Mouse (Mus musculus) hindbrain, embryonic 14.5 days (tissue): ENCODE results near the gene Cdr2l. TPM values are rescaled to one million over a fixed set of nuclear protein-coding genes. Genes with fewer than 3 reads are reported as not detected.

ENCODE experiments used
- ATAC-seq: fragments of 200-750 bp; cut with Nextera tagmentation; 2 replicates; pipeline ENCODE4 v1.8.0; 2017; ENCODE audit warnings: moderate number of reproducible peaks, mild to moderate bottlenecking, moderate TSS enrichment, moderate library complexity; ENCODE audit not compliant: low FRiP score
- DNase-seq: peaks from one replicate; pipeline ENCODE4 v3.0.0-alpha.2; 2015; ENCODE audit warnings: low spot score
- H3K27ac ChIP-seq: fragments of 300-500 bp; sonication (generic); 2 replicates; pipeline ENCODE4 v1.5.1; 2014; ENCODE audit warnings: mild to moderate bottlenecking, moderate library complexity
- H3K27me3 ChIP-seq: fragments of 300-500 bp; sonication (generic); 2 replicates; pipeline ENCODE4 v1.6.1; 2014; ENCODE audit warnings: mild to moderate bottlenecking, low read length, mixed read lengths; ENCODE audit not compliant: control insufficient read depth, insufficient read depth
- H3K36me3 ChIP-seq: fragments of 300-500 bp; sonication (generic); replicated peaks from 2 replicates; pipeline ENCODE4 v1.6.1; 2014; ENCODE audit not compliant: control insufficient read depth, insufficient read depth
- H3K4me1 ChIP-seq: fragments of 300-500 bp; sonication (generic); replicated peaks from 2 replicates; pipeline ENCODE4 v1.6.1; 2014; ENCODE audit warnings: antibody characterized with exemption, low read length, mixed read lengths; ENCODE audit not compliant: control insufficient read depth, insufficient read depth
- H3K4me2 ChIP-seq: fragments of 300-500 bp; sonication (generic); replicated peaks from 2 replicates; pipeline ENCODE4 v1.6.1; 2014; ENCODE audit warnings: mild to moderate bottlenecking, moderate library complexity
- H3K4me3 ChIP-seq: fragments of 300-500 bp; sonication (generic); replicated peaks from 2 replicates; pipeline ENCODE4 v1.5.1; 2014; ENCODE audit warnings: mild to moderate bottlenecking, low read length
- H3K9ac ChIP-seq: fragments of 300-500 bp; sonication (generic); 2 replicates; pipeline ENCODE4 v1.6.1; 2014
- H3K9me3 ChIP-seq: fragments of 300-500 bp; sonication (generic); 2 replicates; pipeline ENCODE4 v1.6.1; 2016; ENCODE audit warnings: low read length; ENCODE audit not compliant: control insufficient read depth
- WGBS: fragments of 180-500 bp; shearing (Covaris S2); extraction: QIAGEN DNeasy Blood & Tissue Kit; methylation state at CpG from one replicate; pipeline ENCODE4 v1.1.7; 2014; 5-methylcytosine and 5-hydroxymethylcytosine counted together
- polyA plus RNA-seq: library from polyadenylated mRNA; unstranded; fragments of >200 nt; fragmentation: Nextera tagmentation; extraction: Ambion mirVana; gene quantifications from 2 replicates; pipeline ENCODE4 v1.2.1, GENCODE M21; 2014

The Cdr2l gene
- polyA plus RNA-seq: 25.7 and 28.5 TPM in 2 replicates

GRCm38 (mm10) chr11:115381743-115382539, at the start of gene Cdr2l:
Gene Cdr2l (plus strand): TSS chr11:115381916.
- Histone ChIP-seq H3K4me2 (peak within 1 kb of the TSS; percentile 93), H3K9me3 (no peaks in the 10 kb centered on the region), H3K27ac (peak within 1 kb of the TSS; percentile 93), H3K4me3 (peak within 1 kb of the TSS; percentile 83), H3K36me3 (no peaks in the 10 kb centered on the region), H3K4me1 (peaks cover 33% of the 10 kb centered on the region), H3K9ac (peak within 1 kb of the TSS; percentile 91), H3K27me3 (no peaks in the 10 kb centered on the region)
- DNase-seq (peak; percentile 89), ATAC-seq (peak; percentile 82)
- WGBS: under 1% methylated on average over 54 of the region's 76 CpGs

GRCm38 (mm10) chr11:115334531-115334930, 47.2 kb upstream of the Cdr2l start, which contains the start of gene Otop3:
Gene Otop3 (plus strand): TSS chr11:115334731.
- ATAC-seq: no peak
- 3% methylated on average over 29 of the region's 29 CpGs for WGBS
- Histone ChIP-seq H3K9ac (peak within 1 kb of the TSS; percentile 28; the same call in 1 of the 2 replicates), H3K27ac (no peak within 1 kb of the TSS), H3K4me2 (peak within 1 kb of the TSS; percentile 66), H3K27me3 (peaks cover 40% of the 10 kb centered on the region), H3K4me3 (peak within 1 kb of the TSS; percentile 26), H3K36me3 (no peaks in the 10 kb centered on the region), H3K9me3 (no peaks in the 10 kb centered on the region), H3K4me1 (peaks cover 9% of the 10 kb centered on the region)
- no peak for DNase-seq

GRCm38 (mm10) chr11:115335223-115335622, 46.5 kb upstream of the Cdr2l start:
- Histone ChIP-seq H3K4me3 (no peak overlapping the region), H3K4me1 (peaks cover 9% of the 10 kb centered on the region), H3K27me3 (peaks cover 40% of the 10 kb centered on the region), H3K27ac (no peak overlapping the region), H3K4me2 (peak overlapping the region; percentile 66), H3K36me3 (no peaks in the 10 kb centered on the region), H3K9ac (no peak overlapping the region), H3K9me3 (no peaks in the 10 kb centered on the region)
- 64% methylated on average over 12 of the region's 12 CpGs for WGBS
- DNase-seq: no peak
- no peak for ATAC-seq

- Histone ChIP-seq H3K36me3 (no peaks in the 10 kb centered on the region), H3K4me1 (peaks cover 9% of the 10 kb centered on the region), H3K27ac (no peak overlapping the region), H3K9me3 (no peaks in the 10 kb centered on the region), H3K9ac (no peak overlapping the region), H3K4me2 (no peak overlapping the region), H3K4me3 (no peak overlapping the region), H3K27me3 (peaks cover 40% of the 10 kb centered on the region)
- DNase-seq: no peak
- WGBS: 27% methylated on average over 6 of the region's 6 CpGs
- no peak for ATAC-seq
Observed at GRCm38 (mm10) chr11:115336115-115336514, 45.6 kb upstream of the Cdr2l start.

- Histone ChIP-seq H3K27me3 (peaks cover 40% of the 10 kb centered on the region), H3K4me1 (peaks cover 9% of the 10 kb centered on the region), H3K4me3 (no peak overlapping the region), H3K9ac (no peak overlapping the region), H3K4me2 (no peak overlapping the region), H3K27ac (no peak overlapping the region), H3K36me3 (no peaks in the 10 kb centered on the region), H3K9me3 (no peaks in the 10 kb centered on the region)
- ATAC-seq: no peak
- 67% methylated on average over 3 of the region's 3 CpGs for WGBS
- DNase-seq: no peak
Observed at GRCm38 (mm10) chr11:115337350-115337749, 44.4 kb upstream of the Cdr2l start.

- Histone ChIP-seq H3K27me3 (peaks cover 40% of the 10 kb centered on the region), H3K4me1 (peaks cover 9% of the 10 kb centered on the region)
- 65% methylated on average over 1 of the region's 1 CpGs for WGBS
Observed at GRCm38 (mm10) chr11:115337826-115338225, 43.9 kb upstream of the Cdr2l start.

GRCm38 (mm10) chr11:115341246-115341645, 40.5 kb upstream of the Cdr2l start:
- no peak overlapping the region for H3K4me3 ChIP-seq
- H3K27ac ChIP-seq: no peak overlapping the region
- H3K4me1 ChIP-seq: no peaks in the 10 kb centered on the region
- H3K9me3 ChIP-seq: no peaks in the 10 kb centered on the region
- H3K36me3 ChIP-seq: no peaks in the 10 kb centered on the region
- H3K9ac ChIP-seq: no peak overlapping the region
- ATAC-seq (no peak), DNase-seq (no peak)
- 86% methylated on average over 2 of the region's 2 CpGs for WGBS
- peaks cover 25% of the 10 kb centered on the region for H3K27me3 ChIP-seq
- H3K4me2 ChIP-seq: no peak overlapping the region

More at GRCm38 (mm10) chr11:115337826-115338225, 43.9 kb upstream of the Cdr2l start:
- Histone ChIP-seq H3K4me3 (no peak overlapping the region), H3K9me3 (no peaks in the 10 kb centered on the region), H3K27ac (no peak overlapping the region), H3K9ac (no peak overlapping the region), H3K36me3 (no peaks in the 10 kb centered on the region), H3K4me2 (no peak overlapping the region)
- ATAC-seq (no peak), DNase-seq (no peak)

- Histone ChIP-seq H3K4me2 (no peak overlapping the region), H3K27me3 (peaks cover 19% of the 10 kb centered on the region), H3K27ac (no peak overlapping the region), H3K9me3 (no peaks in the 10 kb centered on the region), H3K36me3 (no peaks in the 10 kb centered on the region), H3K9ac (no peak overlapping the region), H3K4me3 (no peak overlapping the region), H3K4me1 (no peaks in the 10 kb centered on the region)
- ATAC-seq: no peak
- DNase-seq: no peak
- 72% methylated on average over 6 of the region's 6 CpGs for WGBS
Observed at GRCm38 (mm10) chr11:115341866-115342265, 39.9 kb upstream of the Cdr2l start.

- Histone ChIP-seq H3K4me1 (no peaks in the 10 kb centered on the region), H3K9ac (no peak overlapping the region), H3K4me3 (no peak overlapping the region), H3K27ac (no peak overlapping the region), H3K36me3 (peaks cover 18% of the 10 kb centered on the region), H3K27me3 (0 out of 2 replicates have a peak, but pooled peaks cover 11% of the 10 kb centered on the region), H3K9me3 (no peaks in the 10 kb centered on the region), H3K4me2 (no peak overlapping the region)
- no peak for ATAC-seq
- 15% methylated on average over 12 of the region's 12 CpGs for WGBS
- DNase-seq: no peak
Observed at GRCm38 (mm10) chr11:115344967-115345366, 36.7 kb upstream of the Cdr2l start.
